11 mouse cellular contexts compared by ENCODE assay signal in the genomic region with DNA sequence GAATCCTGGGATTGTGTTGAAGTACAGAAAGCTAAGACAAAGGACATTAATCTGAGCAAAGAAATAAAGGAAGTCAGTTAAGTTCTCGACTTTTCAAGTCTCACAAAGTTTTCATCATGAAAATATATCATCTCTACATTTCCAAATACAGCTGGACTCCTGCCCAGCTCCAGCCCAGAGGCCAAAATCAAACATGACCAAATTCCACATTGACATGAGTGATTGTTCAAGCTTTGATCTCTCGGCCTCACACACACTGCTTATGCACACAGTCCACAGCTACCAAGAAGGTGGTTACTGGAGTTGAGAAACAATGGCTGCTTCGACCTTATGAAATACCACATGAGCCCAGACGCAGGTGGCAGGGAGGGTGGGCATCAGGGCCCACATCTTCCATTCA. TPM values are rescaled to one million over a fixed set of nuclear protein-coding genes. Genes with fewer than 3 reads are reported as not detected.
A peak's percentile ranks its signal among the peaks of the same experiment; 100 is the strongest.
DNase-seq lines count a peak whose midpoint lies in the region; ATAC-seq lines count a peak whose summit lies in the region.
"Had no signal": no experiment of that assay in that cellular context is flagged by ENCODE, and none has a peak within 500 bp of the region (broad histone marks: within the 10 kb centered on the region; RNA-seq: fewer than 3 reads in every experiment).

No protein-coding gene starts in this region.

- DNase-seq in heart, embryonic 10.5 days (ENCODE audit: low spot score), result no peak
- peak; percentile 89 for DNase-seq in adipocyte (ENCODE audit: low spot score)
- DNase-seq in fat pad, adult 2 months (ENCODE audit: extremely low read depth, low read depth, low spot score), result peak; percentile 46
- DNase-seq in thymus, postnatal 4 days, result no peak
- no peak for DNase-seq in thymus, postnatal 10 days (ENCODE audit: low spot score in 2 of 2)
- no peak for DNase-seq in spleen, adult 18-20 months
- DNase-seq: cerebellum, adult 18-20 months; midbrain, embryonic 14.5 days; right cerebral cortex, postnatal 4 days had no signal

- H3K36me3 ChIP-seq in heart, embryonic 10.5 days, result no peaks in the 10 kb centered on the region
- no peaks in the 10 kb centered on the region for H3K36me3 ChIP-seq in heart, embryonic 11.5 days (ENCODE audit: control insufficient read depth, insufficient read depth, low read length)
- H3K36me3 ChIP-seq in liver, embryonic 16.5 days (ENCODE audit: control insufficient read depth, insufficient read depth), result no peaks in the 10 kb centered on the region

- H3K27ac ChIP-seq in heart, embryonic 10.5 days, result peak overlapping the region; percentile 73
- no peak overlapping the region for H3K27ac ChIP-seq in heart, embryonic 11.5 days (ENCODE audit: low read depth, low read length)
- H3K27ac ChIP-seq in liver, embryonic 16.5 days (ENCODE audit: low read length), result peak overlapping the region; percentile 86

- H3K9me3 ChIP-seq in heart, embryonic 10.5 days, result no peaks in the 10 kb centered on the region
- no peaks in the 10 kb centered on the region for H3K9me3 ChIP-seq in heart, embryonic 11.5 days (replicated peaks; ENCODE audit: control insufficient read depth, low read length)
- H3K9me3 ChIP-seq in liver, embryonic 16.5 days (replicated peaks; ENCODE audit: control insufficient read depth, low read length), result no peaks in the 10 kb centered on the region

- no peak overlapping the region; the same call in 1 of the 2 replicates for H3K4me3 ChIP-seq in heart, embryonic 10.5 days
- no peak overlapping the region for H3K4me3 ChIP-seq in heart, embryonic 11.5 days (ENCODE audit: low read depth, low read length)
- H3K4me3 ChIP-seq in liver, embryonic 16.5 days (ENCODE audit: low read depth, low read length), result no peak overlapping the region

- no peak overlapping the region for H3K9ac ChIP-seq in heart, embryonic 11.5 days (ENCODE audit: low read depth, low read length)
- H3K9ac ChIP-seq in liver, embryonic 16.5 days (ENCODE audit: low read depth, low read length), result no peak overlapping the region

- peaks cover 99% of the 10 kb centered on the region for H3K4me1 ChIP-seq in heart, embryonic 10.5 days
- H3K4me1 ChIP-seq in heart, embryonic 11.5 days (ENCODE audit: control insufficient read depth, insufficient read depth, low read length), result peaks cover 98% of the 10 kb centered on the region
- peaks cover 55% of the 10 kb centered on the region for H3K4me1 ChIP-seq in liver, embryonic 16.5 days (ENCODE audit: control insufficient read depth, low read depth, low read length)

- H3K27me3 ChIP-seq in heart, embryonic 10.5 days (ENCODE audit: insufficient read depth, poor library complexity, severe bottlenecking), result no peaks in the 10 kb centered on the region
- H3K27me3 ChIP-seq in heart, embryonic 11.5 days (ENCODE audit: control insufficient read depth, insufficient read depth, low read length), result no peaks in the 10 kb centered on the region
- no peaks in the 10 kb centered on the region for H3K27me3 ChIP-seq in liver, embryonic 16.5 days (ENCODE audit: control insufficient read depth, insufficient read depth, low read depth, low read length)

- 65% methylated on average over 4 of the region's 4 CpGs for whole genome bisulfite sequencing in heart, embryonic 10.5 days
- WGBS in heart, embryonic 11.5 days (ENCODE audit: insufficient replicate concordance), result 49% methylated on average over 4 of the region's 4 CpGs
- 27% methylated on average over 4 of the region's 4 CpGs for WGBS in liver, embryonic 16.5 days (ENCODE audit: insufficient replicate concordance)

- ATAC-seq in heart, embryonic 11.5 days (replicated peaks; ENCODE audit: insufficient number of reproducible peaks, low FRiP score, low TSS enrichment), result no peak
- peak; percentile 72 for ATAC-seq in liver, embryonic 16.5 days (ENCODE audit: low read depth)

- H3K4me2 ChIP-seq in heart, embryonic 11.5 days, result no peak overlapping the region
- H3K4me2 ChIP-seq in liver, embryonic 16.5 days (ENCODE audit: low read depth, low read length), result peak overlapping the region; percentile 15; the same call in 1 of the 2 replicates

RNA-seq across cellular contexts. Expression of gene Mapkapk2, which starts 14.0 kb away (rescaled TPM):
- polyA plus RNA-seq in heart, embryonic 10.5 days (2016; fragmentation: Nextera tagmentation; extraction: Ambion mirVana), result 59.2 and 60.3 TPM in 2 replicates
- 51.4 and 57.6 TPM in 2 replicates for polyA plus RNA-seq in heart, embryonic 11.5 days (2014; fragmentation: Nextera tagmentation; extraction: Ambion mirVana)
- polyA plus RNA-seq in liver, embryonic 16.5 days (2015; fragmentation: Nextera tagmentation; extraction: Ambion mirVana), result 6.4 and 10.8 TPM in 2 replicates

RNA-seq across cellular contexts. Expression of gene Dyrk3, which starts 54.5 kb away (rescaled TPM):
- polyA plus RNA-seq in heart, embryonic 10.5 days (2016; fragmentation: Nextera tagmentation; extraction: Ambion mirVana), result 3.1 and 3.9 TPM in 2 replicates
- 3.7 and 4.0 TPM in 2 replicates for polyA plus RNA-seq in heart, embryonic 11.5 days (2014; fragmentation: Nextera tagmentation; extraction: Ambion mirVana)
- 16.3 and 17.3 TPM in 2 replicates for polyA plus RNA-seq in liver, embryonic 16.5 days (2015; fragmentation: Nextera tagmentation; extraction: Ambion mirVana)

Comparison
In these comparisons a context has a peak if more than half of its experiments do, and no peak if none do; other contexts are left out.
1. DNase-seq: peak in adipocyte (single experiment) and fat pad, adult 2 months (single experiment); none in heart, embryonic 10.5 days (single experiment), thymus, postnatal 4 days (single experiment), thymus, postnatal 10 days (0 of 2) and spleen, adult 18-20 months (0 of 2).